Mouse (Mus musculus) olfactory bulb, adult 2 months (tissue): ENCODE measurements around the gene Rora.

ENCODE experiments used
- CTCF ChIP-seq: fragments of 200-500 bp; IDR thresholded peaks from 2 replicates; pipeline ENCODE4 v1.5.1; 2012; ENCODE audit warnings: low read depth, mild to moderate bottlenecking, low read length, moderate library complexity; ENCODE audit not compliant: insufficient read depth
- POLR2A ChIP-seq: fragments of 200-500 bp; IDR thresholded peaks from 2 replicates; pipeline ENCODE4 v1.6.1; 2012; ENCODE audit warnings: mild to moderate bottlenecking, low read depth, low read length, moderate library complexity; ENCODE audit not compliant: insufficient read depth

DNA sequence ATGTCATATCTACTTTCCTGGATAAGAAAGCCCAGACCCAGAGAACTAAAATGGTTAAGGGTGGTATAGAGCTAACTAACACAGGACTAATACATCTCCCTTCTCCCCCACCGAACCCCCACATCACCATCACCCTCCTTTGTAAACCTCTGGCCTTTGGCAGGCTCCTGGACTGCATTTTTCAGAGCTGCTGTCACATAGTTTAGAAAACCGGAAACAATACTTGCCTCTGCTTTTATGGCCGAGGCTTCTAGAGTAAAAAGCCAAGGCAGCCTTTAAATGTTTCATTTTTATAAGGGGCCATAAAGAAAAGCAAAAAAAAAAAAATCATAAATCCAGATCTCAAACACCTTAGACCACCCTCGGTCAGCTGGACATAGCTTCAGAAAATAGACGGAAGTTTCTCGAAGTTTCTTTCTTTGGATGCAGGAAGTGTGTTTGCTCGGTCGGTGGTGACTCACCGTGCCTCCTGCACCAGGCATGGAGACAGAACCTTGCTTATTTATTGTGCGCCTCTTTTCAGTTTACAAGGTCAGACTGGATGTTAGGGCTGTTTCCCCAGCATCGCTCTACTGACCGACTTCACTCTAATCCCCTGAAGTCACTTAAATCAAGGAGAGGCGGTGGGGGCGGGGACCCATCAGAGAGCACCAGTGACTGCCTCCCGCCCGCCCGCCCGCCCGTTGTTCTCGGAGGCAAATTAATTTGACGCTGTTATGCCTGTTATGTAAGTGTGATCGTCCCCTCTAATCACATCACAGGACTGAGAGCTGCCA lies 471.6 kb downstream of the Rora start:
- no peak for TF ChIP-seq CTCF
- TF ChIP-seq POLR2A, result no peak
